Mouse (Mus musculus): ENCODE data around the gene Arhgef28. TPM values are rescaled to one million over a fixed set of nuclear protein-coding genes. Genes with fewer than 3 reads are reported as not detected.
"Not testable (repeated sequence)": the region's sequence is repeated elsewhere in the genome, so short reads cannot be mapped to it uniquely, and the experiment has no call there.

Arhgef28 gene
- total and polyA plus RNA-seq, 3 experiments = not detected

GRCm38 (mm10) chr13:98111021-98111420 lies 95.2 kb downstream of the Arhgef28 start:
- Histone ChIP-seq H3K36me3 (ENCODE audit: control insufficient read depth in 1 of 2, insufficient read depth in 2 of 2, low read length in 2 of 2) (no peaks in the 10 kb centered on the region), H3K27me3 (ENCODE audit: control insufficient read depth in 1 of 2, insufficient read depth in 2 of 2, low read length in 2 of 2) (no peaks in the 10 kb centered on the region; a peak in 2 of 4 replicates), H3K9me3 (replicated peaks; ENCODE audit: insufficient read depth, low read length) (no peaks in the 10 kb centered on the region), H3K4me1 (ENCODE audit: control insufficient read depth in 1 of 2, insufficient read depth in 2 of 2, low read length in 2 of 2) (no peaks in the 10 kb centered on the region), H3K27ac (ENCODE audit: control insufficient read depth, low read depth, low read length) (no peak overlapping the region), H3K79me2 (ENCODE audit: control insufficient read depth, insufficient read depth, low read length, poor library complexity) (no peaks in the 10 kb centered on the region), H3K4me3 (ENCODE audit: control insufficient read depth in 1 of 2, insufficient read depth in 1 of 2, low read depth in 2 of 2, low read length in 2 of 2) (no peak overlapping the region), H3K9ac (ENCODE audit: control insufficient read depth, low read depth, low read length, poor library complexity, severe bottlenecking) (no peak overlapping the region)
- no peak for DNase-seq (ENCODE audit: low read depth, low spot score)
- TF ChIP-seq POLR2AphosphoS2 (IDR thresholded peaks at IDR 0.05; ENCODE audit: low read length) (no peak), TCF12 (IDR thresholded peaks at IDR 0.05; ENCODE audit: low read depth, low read length) (no peak), MAFK (IDR thresholded peaks at IDR 0.05; ENCODE audit: borderline replicate concordance, low read depth, low read length) (no peak), ZMIZ1 (IDR thresholded peaks at IDR 0.05; ENCODE audit: low read depth, low read length) (no peak), MYC (IDR thresholded peaks at IDR 0.05; ENCODE audit: low read depth, low read length) (no peak), MXI1 (IDR thresholded peaks at IDR 0.05; ENCODE audit: low read depth, low read length) (no peak), POLR2AphosphoS5 (IDR thresholded peaks at IDR 0.05; ENCODE audit: borderline replicate concordance, low read depth, low read length) (no peak), MAX (IDR thresholded peaks at IDR 0.05; ENCODE audit: low read length) (no peak), EP300 (IDR thresholded peaks at IDR 0.05; ENCODE audit: low read depth in 1 of 2, low read length in 2 of 2) (no peak), SIN3A (IDR thresholded peaks at IDR 0.05; ENCODE audit: low read length) (no peak), ZNF384 (IDR thresholded peaks at IDR 0.05; ENCODE audit: low read depth, low read length) (no peak), NELFE (IDR thresholded peaks at IDR 0.05; ENCODE audit: low read depth, low read length) (no peak), MEF2A (IDR thresholded peaks at IDR 0.05; ENCODE audit: extremely low read depth, insufficient replicate concordance, low read depth, low read length, poor library complexity, severe bottlenecking) (no peak), MYB (IDR thresholded peaks at IDR 0.05; ENCODE audit: low read depth, low read length) (no peak), RCOR1 (IDR thresholded peaks at IDR 0.05; ENCODE audit: low read depth, low read length) (no peak), KAT2A (conservative IDR thresholded peaks at IDR 0.05; ENCODE audit: low read depth, low read length) (no peak), ZC3H11A (IDR thresholded peaks at IDR 0.05; ENCODE audit: low read depth, low read length) (no peak), ELF1 (IDR thresholded peaks at IDR 0.05; ENCODE audit: low read depth, low read length) (no peak), HCFC1 (IDR thresholded peaks at IDR 0.05; ENCODE audit: low read depth, low read length) (no peak), JUND (IDR thresholded peaks at IDR 0.05; ENCODE audit: low read depth, low read length) (no peak)

GRCm38 (mm10) chr13:98108481-98108880 lies 97.8 kb downstream of the Arhgef28 start:
- not testable (repeated sequence) for H3K27me3 ChIP-seq (ENCODE audit: control insufficient read depth in 1 of 2, insufficient read depth in 2 of 2, low read length in 2 of 2); H3K27ac ChIP-seq (ENCODE audit: control insufficient read depth, low read depth, low read length); H3K79me2 ChIP-seq (ENCODE audit: control insufficient read depth, insufficient read depth, low read length, poor library complexity); H3K4me1 ChIP-seq (ENCODE audit: control insufficient read depth in 1 of 2, insufficient read depth in 2 of 2, low read length in 2 of 2); H3K4me3 ChIP-seq (ENCODE audit: control insufficient read depth in 1 of 2, insufficient read depth in 1 of 2, low read depth in 2 of 2, low read length in 2 of 2); H3K9ac ChIP-seq (ENCODE audit: control insufficient read depth, low read depth, low read length, poor library complexity, severe bottlenecking); H3K36me3 ChIP-seq (ENCODE audit: control insufficient read depth in 1 of 2, insufficient read depth in 2 of 2, low read length in 2 of 2); H3K9me3 ChIP-seq (replicated peaks; ENCODE audit: insufficient read depth, low read length); DNase-seq (ENCODE audit: low read depth, low spot score)
